ENCODE assay signal across 15 mouse cellular contexts in genomic region chr9:49273566-49273965, GRCm38 (mm10). TPM values are rescaled to one million over a fixed set of nuclear protein-coding genes. Genes with fewer than 3 reads are reported as not detected.
DNase-seq lines count a peak whose midpoint lies in the region; ATAC-seq and TF ChIP-seq lines count a peak whose summit lies in the region.
"Had no signal": no experiment of that assay in that cellular context is flagged by ENCODE, and none has a peak within 500 bp of the region (broad histone marks: within the 10 kb centered on the region; RNA-seq: fewer than 3 reads in every experiment).

No protein-coding gene starts in this region.

- no peak for TF ChIP-seq POLR2A in heart, adult 2 months (IDR thresholded peaks at IDR 0.05; ENCODE audit: insufficient read depth, low read depth, low read length)

- no peak overlapping the region for H3K4me3 ChIP-seq in forebrain, postnatal 0 days (ENCODE audit: low read depth, low read length)
- H3K4me3 ChIP-seq in forebrain, embryonic 14.5 days (ENCODE audit: low read depth, low read length) = no peak overlapping the region
- H3K4me3 ChIP-seq in heart, adult 2 months = no peak overlapping the region
- H3K4me3 ChIP-seq: embryonic facial prominence, embryonic 15.5 days; left cerebral cortex, adult 2 months; midbrain, embryonic 15.5 days had no signal

- no peaks in the 10 kb centered on the region; the same call in 1 of the 2 replicates for H3K27me3 ChIP-seq in forebrain, postnatal 0 days (ENCODE audit: insufficient read depth, low read length)
- H3K27me3 ChIP-seq in forebrain, embryonic 14.5 days (replicated peaks; ENCODE audit: control insufficient read depth, insufficient read depth, low read length) = no peaks in the 10 kb centered on the region
- H3K27me3 ChIP-seq in heart, adult 2 months (ENCODE audit: control insufficient read depth, insufficient read depth, low read length) = no peaks in the 10 kb centered on the region
- H3K27me3 ChIP-seq: embryonic facial prominence, embryonic 15.5 days; midbrain, embryonic 15.5 days had no signal

- DNase-seq in forebrain, postnatal 0 days = peak; percentile 6
- DNase-seq in forebrain, embryonic 14.5 days (ENCODE audit: low spot score) = no peak
- DNase-seq in lung, postnatal 10 days = peak; percentile 6
- no peak for DNase-seq in lung, postnatal 36 days
- peak; percentile 32 for DNase-seq in embryo, embryonic 10 days (ENCODE audit: low spot score)
- peak; percentile 42 for DNase-seq in mesoderm, embryonic 11.5 days (ENCODE audit: low read depth, low spot score)
- no peak for DNase-seq in heart, adult 2 months
- no peak for DNase-seq in ovary, adult 18-20 months (ENCODE audit: low spot score)
- DNase-seq: kidney, adult 18-20 months; liver, postnatal 0 days had no signal

- intact Hi-C loops in heart, adult 2 months (cut with DNase I) = no loop called here

- peaks cover 3% of the 10 kb centered on the region; the same call in 1 of the 2 replicates for H3K4me1 ChIP-seq in forebrain, postnatal 0 days (ENCODE audit: insufficient read depth)
- no peaks in the 10 kb centered on the region for H3K4me1 ChIP-seq in forebrain, embryonic 14.5 days (ENCODE audit: control insufficient read depth, insufficient read depth, low read length)
- H3K4me1 ChIP-seq in heart, adult 2 months (ENCODE audit: control insufficient read depth, insufficient read depth, low read length) = no peaks in the 10 kb centered on the region
- H3K4me1 ChIP-seq: embryonic facial prominence, embryonic 15.5 days; midbrain, embryonic 15.5 days had no signal

- 37% methylated on average over 7 of the region's 7 CpGs for WGBS in forebrain, postnatal 0 days
- 45% methylated on average over 7 of the region's 7 CpGs for WGBS in forebrain, embryonic 14.5 days
- 73% methylated on average over 7 of the region's 7 CpGs for WGBS in heart, adult 2 months

- no peaks in the 10 kb centered on the region for H3K36me3 ChIP-seq in forebrain, postnatal 0 days (ENCODE audit: insufficient read depth)
- H3K36me3 ChIP-seq in forebrain, embryonic 14.5 days (ENCODE audit: control insufficient read depth, insufficient read depth, low read length) = no peaks in the 10 kb centered on the region
- H3K36me3 ChIP-seq in heart, adult 2 months (ENCODE audit: control insufficient read depth, insufficient read depth, low read length) = no peaks in the 10 kb centered on the region
- H3K36me3 ChIP-seq: embryonic facial prominence, embryonic 15.5 days; midbrain, embryonic 15.5 days had no signal

- H3K9ac ChIP-seq in forebrain, postnatal 0 days = no peak overlapping the region
- no peak overlapping the region for H3K9ac ChIP-seq in forebrain, embryonic 14.5 days (ENCODE audit: low read length)
- no peak overlapping the region for H3K9ac ChIP-seq in heart, adult 2 months (ENCODE audit: low read depth, low read length)
- H3K9ac ChIP-seq: embryonic facial prominence, embryonic 15.5 days; liver, postnatal 0 days; midbrain, embryonic 15.5 days had no signal

- no peak for TF ChIP-seq CTCF in forebrain, postnatal 0 days (IDR thresholded peaks at IDR 0.05; ENCODE audit: low read depth)
- no peak for TF ChIP-seq CTCF in heart, adult 2 months (IDR thresholded peaks at IDR 0.05)

- H3K27ac ChIP-seq in forebrain, postnatal 0 days (ENCODE audit: low read depth, low read length) = no peak overlapping the region
- no peak overlapping the region for H3K27ac ChIP-seq in forebrain, embryonic 14.5 days (ENCODE audit: low read depth, low read length)
- no peak overlapping the region for H3K27ac ChIP-seq in heart, adult 2 months
- H3K27ac ChIP-seq: embryonic facial prominence, embryonic 15.5 days; left cerebral cortex, adult 2 months; midbrain, embryonic 15.5 days had no signal

- no peaks in the 10 kb centered on the region for H3K79me2 ChIP-seq in heart, adult 2 months (replicated peaks; ENCODE audit: control insufficient read depth, insufficient read depth, low read length)

- H3K4me2 ChIP-seq in forebrain, postnatal 0 days (ENCODE audit: low read depth) = no peak overlapping the region
- no peak overlapping the region for H3K4me2 ChIP-seq in forebrain, embryonic 14.5 days (ENCODE audit: low read length)
- H3K4me2 ChIP-seq: embryonic facial prominence, embryonic 15.5 days; midbrain, embryonic 15.5 days had no signal

- TF ChIP-seq EP300 in heart, adult 2 months (IDR thresholded peaks at IDR 0.05; ENCODE audit: insufficient read depth, low read depth, low read length) = no peak

- H3K9me3 ChIP-seq in forebrain, postnatal 0 days (ENCODE audit: low read length) = no peaks in the 10 kb centered on the region
- no peaks in the 10 kb centered on the region; the same call in 1 of the 2 replicates for H3K9me3 ChIP-seq in forebrain, embryonic 14.5 days (replicated peaks; ENCODE audit: control insufficient read depth, low read length)
- H3K9me3 ChIP-seq: embryonic facial prominence, embryonic 15.5 days; midbrain, embryonic 15.5 days had no signal

- ATAC-seq in forebrain, postnatal 0 days = no peak
- no peak for ATAC-seq in forebrain, embryonic 14.5 days
- ATAC-seq: liver, postnatal 0 days; midbrain, embryonic 15.5 days had no signal

RNA-seq across cellular contexts. Expression of gene Gm4894, which starts 23.2 kb away (rescaled TPM):
- total RNA-seq in forebrain, postnatal 0 days (2014; rRNA removed) = not detected in 2 replicates
- not detected in 2 replicates for polyA plus RNA-seq in forebrain, postnatal 0 days (2015; fragmentation: Nextera tagmentation; extraction: Ambion mirVana)
- polyA plus RNA-seq in forebrain, embryonic 14.5 days (2014; fragmentation: Nextera tagmentation; extraction: Ambion mirVana) = not detected in 2 replicates
- not detected for total RNA-seq in heart, adult 2 months (2021)
- polyA plus RNA-seq in heart, adult 2 months (2012; rRNA removed) = not detected in 2 replicates
- total RNA-seq: left cerebral cortex, adult 2 months had no signal
- polyA plus RNA-seq: embryonic facial prominence, embryonic 15.5 days; heart, embryonic 16.5 days; liver, postnatal 0 days; midbrain, embryonic 15.5 days; urinary bladder, adult 2 months had no signal

Comparison
In these comparisons a context has a peak if more than half of its experiments do, and no peak if none do; other contexts are left out.
1. DNase-seq: peak in forebrain, postnatal 0 days (single experiment), lung, postnatal 10 days (single experiment), embryo, embryonic 10 days (single experiment) and mesoderm, embryonic 11.5 days (single experiment); none in forebrain, embryonic 14.5 days (single experiment), lung, postnatal 36 days (single experiment), heart, adult 2 months (0 of 2) and ovary, adult 18-20 months (single experiment).